Mouse (Mus musculus) small intestine, adult 2 months (tissue): ENCODE results near the gene Mgat4a. TPM values are rescaled to one million over a fixed set of nuclear protein-coding genes. Genes with fewer than 3 reads are reported as not detected.
A peak's percentile ranks its signal among the peaks of the same experiment; 100 is the strongest.

Experiments used
- H3K27ac ChIP-seq: fragments of 200-500 bp; 2 replicates; pipeline ENCODE4 v1.5.1; 2012; ENCODE audit warnings: low read depth, low read length, control low read depth, inconsistent platforms; ENCODE audit not compliant: insufficient read depth
- H3K27me3 ChIP-seq: fragments of 200-500 bp; 2 replicates; pipeline ENCODE4 v1.6.1; 2012; ENCODE audit warnings: mild to moderate bottlenecking, moderate library complexity, low read length, inconsistent platforms; ENCODE audit not compliant: control insufficient read depth, insufficient read depth
- H3K36me3 ChIP-seq: fragments of 200-500 bp; 2 replicates; pipeline ENCODE4 v1.6.1; 2012; ENCODE audit warnings: mild to moderate bottlenecking, low read length, control low read depth, inconsistent platforms; ENCODE audit not compliant: control insufficient read depth, insufficient read depth
- H3K4me1 ChIP-seq: fragments of 200-500 bp; 2 replicates; pipeline ENCODE4 v1.6.1; 2012; ENCODE audit warnings: low read length, inconsistent platforms, mixed read lengths; ENCODE audit not compliant: control insufficient read depth, insufficient read depth, insufficient read length
- H3K4me3 ChIP-seq: fragments of 200-500 bp; 2 replicates; pipeline ENCODE4 v1.5.1; 2012; ENCODE audit warnings: low read depth, mild to moderate bottlenecking, control low read depth, inconsistent platforms, low read length, moderate library complexity
- CTCF ChIP-seq: fragments of 200-500 bp; IDR thresholded peaks from 2 replicates; pipeline ENCODE4 v1.5.1; 2012; ENCODE audit warnings: low read depth, mild to moderate bottlenecking, control low read depth, inconsistent platforms, low read length, moderate library complexity, mixed read lengths; ENCODE audit not compliant: insufficient replicate concordance, insufficient read length; ENCODE audit errors: extremely low read depth
- POLR2A ChIP-seq: fragments of 200-500 bp; IDR thresholded peaks from 2 replicates; pipeline ENCODE4 v1.6.1; 2012; ENCODE audit warnings: low read depth, mild to moderate bottlenecking, control low read depth, inconsistent platforms, low read length, moderate library complexity
- WGBS: fragments of 180-500 bp; shearing (Covaris S2); methylation state at CpG from one replicate; pipeline ENCODE4 v1.1.7; 2018; 5-methylcytosine and 5-hydroxymethylcytosine counted together
- polyA plus RNA-seq: library from polyadenylated mRNA; depleted of rRNA; stranded (reverse); fragments of >200 nt; gene quantifications from 2 replicates; pipeline ENCODE4 v1.2.3, GENCODE M21; 2012

Mgat4a gene
- polyA plus RNA-seq, 1 experiment = 53.3 TPM

DNA sequence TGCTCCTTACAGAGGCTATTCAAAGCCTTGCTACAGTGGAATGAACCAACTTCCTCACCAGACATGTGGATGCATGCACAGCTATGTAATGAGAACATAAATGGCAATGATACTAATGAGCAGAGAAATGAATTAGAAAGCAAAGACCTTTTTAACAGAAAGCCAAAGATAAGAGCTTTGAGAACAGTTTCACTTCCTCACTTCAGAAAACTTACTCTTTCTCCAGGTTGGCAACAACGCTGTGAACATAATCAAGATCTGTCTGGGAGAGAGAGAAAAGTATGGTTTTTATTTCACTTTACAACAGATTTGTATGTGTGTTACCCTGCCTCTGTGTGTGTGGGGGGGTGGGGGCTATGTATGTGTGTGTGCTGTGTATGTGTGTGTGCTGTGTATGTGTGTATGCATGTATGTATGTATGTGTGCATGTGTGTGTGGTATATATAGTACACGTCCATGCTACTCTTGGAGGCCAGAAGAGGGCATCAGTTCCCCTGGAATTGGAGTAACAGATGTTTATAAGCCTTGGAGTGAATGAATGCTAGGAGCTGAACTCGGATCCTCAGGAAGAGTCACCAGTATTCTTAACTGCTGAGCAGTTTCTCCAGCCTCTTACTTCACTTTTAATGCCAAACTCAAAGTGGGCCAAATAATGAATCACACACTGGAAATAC is 74.4 kb downstream of the Mgat4a start:
- 88% methylated on average over 3 of the region's 3 CpGs for WGBS
- no peak overlapping the region for H3K4me3 ChIP-seq
- H3K4me1 ChIP-seq = no peaks in the 10 kb centered on the region
- H3K27ac ChIP-seq = no peak overlapping the region
- H3K36me3 ChIP-seq = peaks cover 57% of the 10 kb centered on the region
- no peak for TF ChIP-seq CTCF
- no peaks in the 10 kb centered on the region for H3K27me3 ChIP-seq

DNA sequence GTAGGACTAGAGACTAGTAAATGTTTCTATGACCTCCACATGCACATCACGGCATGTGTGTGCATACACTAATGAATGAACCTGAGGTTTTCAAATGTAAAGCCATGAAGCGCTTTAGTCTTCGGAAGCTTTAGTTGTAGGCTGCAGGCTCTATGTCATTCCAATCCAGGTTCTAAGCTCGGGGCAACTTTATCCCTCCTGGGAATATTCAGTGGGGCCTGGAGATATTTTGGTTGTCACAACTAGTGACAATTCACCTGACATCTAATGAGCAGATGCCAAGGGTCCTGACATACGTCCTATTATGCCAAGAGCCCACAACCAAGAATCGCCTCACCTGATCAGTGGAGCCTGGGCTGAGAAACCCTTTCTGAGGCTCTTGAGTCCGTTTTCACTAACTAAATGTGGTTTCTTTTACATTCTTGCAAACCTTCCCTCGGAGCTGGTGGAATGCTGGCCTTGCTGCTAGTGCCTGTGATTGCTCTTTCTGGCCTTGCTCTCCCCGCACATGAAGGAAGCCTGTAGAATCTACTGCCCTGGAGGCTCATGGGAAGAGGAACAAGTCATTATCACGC is 75.9 kb downstream of the Mgat4a start:
- 89% methylated on average over 10 of the region's 10 CpGs for WGBS
- Histone ChIP-seq H3K4me3 (no peak overlapping the region), H3K36me3 (peaks cover 55% of the 10 kb centered on the region), H3K27ac (no peak overlapping the region), H3K4me1 (no peaks in the 10 kb centered on the region), H3K27me3 (no peaks in the 10 kb centered on the region)
- no peak for TF ChIP-seq POLR2A
- TF ChIP-seq CTCF = no peak

DNA sequence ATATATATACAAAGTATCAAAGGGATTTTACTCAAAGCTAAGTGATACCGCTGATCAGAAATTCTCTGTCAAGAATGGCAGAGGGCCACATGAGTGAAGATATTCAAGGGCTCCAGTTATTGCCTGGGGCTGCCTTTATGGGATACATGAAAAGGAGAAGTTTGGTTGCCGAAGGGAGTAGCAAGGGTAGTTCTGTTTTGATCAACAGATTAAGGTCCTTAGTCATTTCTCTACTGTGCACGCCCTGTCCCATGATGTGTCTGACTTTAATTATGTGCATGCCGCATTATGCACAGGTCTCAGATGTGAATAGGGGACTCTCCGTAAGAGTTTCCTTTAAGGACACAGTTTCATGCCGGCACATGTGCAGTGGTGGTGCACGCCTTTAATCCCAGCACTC is 83.3 kb downstream of the Mgat4a start:
- no peak overlapping the region for H3K27ac ChIP-seq
- TF ChIP-seq CTCF (no peak), POLR2A (no peak)
- no peaks in the 10 kb centered on the region for H3K4me1 ChIP-seq
- no peaks in the 10 kb centered on the region for H3K27me3 ChIP-seq
- no peak overlapping the region for H3K4me3 ChIP-seq
- peaks cover 64% of the 10 kb centered on the region for H3K36me3 ChIP-seq
- WGBS = 92% methylated on average over 7 of the region's 7 CpGs

DNA sequence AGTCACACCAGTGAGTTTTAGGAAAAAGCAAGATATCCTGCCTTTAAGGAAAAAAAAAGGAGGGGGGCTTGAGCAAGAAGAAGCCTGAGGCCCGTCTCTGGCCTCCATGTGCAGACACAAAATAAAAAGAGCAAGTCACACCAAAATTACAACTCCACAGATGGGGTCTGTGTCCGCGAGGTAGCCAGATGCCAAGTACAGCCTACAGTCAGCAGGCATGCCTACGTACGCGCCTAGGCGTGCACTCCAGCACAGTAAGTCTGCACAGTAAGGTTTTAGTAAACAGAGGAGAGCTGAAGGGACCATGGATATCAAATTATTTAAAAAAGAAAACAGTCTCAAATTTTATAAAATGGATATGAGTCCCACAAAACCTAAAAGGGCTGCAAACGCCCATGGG is 89.5 kb downstream of the Mgat4a start:
- no peaks in the 10 kb centered on the region for H3K4me1 ChIP-seq
- H3K27ac ChIP-seq = no peak overlapping the region
- TF ChIP-seq CTCF (no peak), POLR2A (no peak)
- H3K4me3 ChIP-seq = no peak overlapping the region
- no peaks in the 10 kb centered on the region for H3K27me3 ChIP-seq
- WGBS = 94% methylated on average over 8 of the region's 8 CpGs
- peaks cover 69% of the 10 kb centered on the region for H3K36me3 ChIP-seq

DNA sequence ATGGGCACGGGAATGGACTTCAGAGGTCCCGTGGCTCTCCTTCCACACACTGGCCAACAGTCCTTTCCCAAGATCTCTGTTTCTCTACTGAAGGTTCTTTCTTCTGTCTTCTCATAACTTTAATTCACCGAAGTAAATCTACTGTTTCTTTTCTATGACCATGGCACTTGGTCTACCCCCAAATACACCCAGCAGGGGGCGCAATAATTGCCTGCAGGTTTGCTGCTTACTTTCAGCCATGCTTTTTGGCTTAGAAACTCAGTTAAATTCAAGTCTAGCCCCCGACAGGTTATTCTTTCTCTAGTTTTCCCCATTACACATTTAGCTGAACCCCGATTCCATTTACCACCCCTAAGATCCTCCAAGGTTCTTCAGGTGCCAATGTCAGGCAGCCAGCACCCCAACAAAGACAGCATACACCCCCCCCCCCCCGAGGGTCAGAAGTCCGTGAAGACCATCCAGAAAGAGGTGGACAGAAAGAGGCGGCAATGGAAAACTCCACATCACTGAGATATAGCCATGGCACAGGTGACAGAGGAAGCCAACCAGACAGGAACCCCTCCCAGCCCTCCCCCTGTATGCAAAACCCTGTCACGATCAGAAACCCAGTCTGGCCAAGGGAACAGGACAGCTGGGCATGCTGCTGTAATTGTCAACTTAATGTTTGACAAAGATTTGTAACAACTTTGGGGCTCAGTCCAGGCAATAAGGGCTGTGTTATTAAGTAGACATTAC is 92.3 kb downstream of the Mgat4a start:
- Histone ChIP-seq H3K36me3 (peaks cover 74% of the 10 kb centered on the region), H3K4me1 (no peaks in the 10 kb centered on the region), H3K27me3 (no peaks in the 10 kb centered on the region), H3K27ac (no peak overlapping the region), H3K4me3 (no peak overlapping the region)
- TF ChIP-seq POLR2A (no peak), CTCF (peak; percentile 27; the same call in 1 of the 2 replicates)
- WGBS = 84% methylated on average over 10 of the region's 10 CpGs

DNA sequence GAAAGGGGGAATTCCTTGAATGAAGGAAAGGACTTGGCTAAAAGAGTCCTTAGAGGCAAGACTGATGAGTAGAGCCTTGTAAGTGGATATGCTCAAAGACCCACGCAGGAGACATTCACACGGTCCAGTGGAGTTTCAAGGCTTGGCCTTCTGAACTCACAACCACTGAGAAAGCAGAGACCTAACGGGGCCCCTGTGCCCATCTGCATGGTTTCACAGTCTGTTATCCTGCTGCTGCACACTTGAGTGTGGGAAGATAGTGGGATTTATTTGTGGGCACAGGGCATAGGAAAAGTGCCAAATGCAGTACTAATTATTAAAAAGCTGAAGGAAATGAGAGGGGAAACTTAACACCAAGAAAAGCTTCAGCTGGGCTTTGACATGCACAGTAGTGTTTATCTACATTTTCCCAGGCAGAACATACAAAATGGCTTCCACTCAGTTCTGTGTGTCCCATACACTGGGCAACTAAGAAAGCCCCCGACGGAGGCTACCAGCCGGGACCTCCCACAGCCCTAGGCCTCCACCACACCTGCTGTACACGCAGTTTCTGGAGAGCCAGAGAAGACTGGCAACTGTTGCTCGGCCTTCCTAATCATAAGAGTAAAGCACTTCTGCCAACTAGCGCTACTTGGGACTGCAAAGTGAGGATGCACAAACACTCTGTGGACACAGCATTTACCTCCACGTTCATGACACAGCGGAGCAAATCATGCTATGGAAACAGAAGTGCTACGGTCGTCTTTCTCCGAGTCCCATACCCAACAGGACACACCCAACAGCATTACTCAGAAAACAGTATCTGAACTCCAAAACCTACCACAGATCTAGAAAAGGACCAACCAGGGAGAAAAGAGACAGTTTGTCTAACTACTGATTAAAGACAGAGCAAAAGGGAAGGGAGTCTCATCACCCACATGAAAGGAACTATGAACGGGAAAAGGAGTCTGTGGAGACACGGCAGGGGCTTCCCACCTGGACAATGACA is 97.7 kb downstream of the Mgat4a start:
- TF ChIP-seq CTCF = no peak
- no peak for TF ChIP-seq POLR2A
- H3K27ac ChIP-seq = no peak overlapping the region
- H3K4me1 ChIP-seq = no peaks in the 10 kb centered on the region
- H3K4me3 ChIP-seq = no peak overlapping the region
- 93% methylated on average over 16 of the region's 16 CpGs for WGBS
- H3K27me3 ChIP-seq = no peaks in the 10 kb centered on the region
- H3K36me3 ChIP-seq = peaks cover 70% of the 10 kb centered on the region
